Mouse (Mus musculus): ENCODE data around the gene Mpped2. TPM values are rescaled to one million over a fixed set of nuclear protein-coding genes. Genes with fewer than 3 reads are reported as not detected.

Gene Mpped2
- total and polyA plus RNA-seq, 2 experiments from 2014 or later, result 9.4 to 28.3 TPM

GRCm38 (mm10) chr2:106815898-106816297 is 122.8 kb downstream of the Mpped2 start:
- no peak for TF ChIP-seq CTCF (IDR thresholded peaks at IDR 0.05; ENCODE audit: low read depth)
- no peak for TF ChIP-seq EP300 (IDR thresholded peaks at IDR 0.05; ENCODE audit: low read depth)
- peaks cover 7% of the 10 kb centered on the region; the same call in 1 of the 2 replicates for H3K9me3 ChIP-seq (replicated peaks; ENCODE audit: control insufficient read depth, low read length)
- ATAC-seq (ENCODE audit: insufficient read depth, low read depth), result no peak
- H3K4me3 ChIP-seq (ENCODE audit: low read depth, low read length), result no peak overlapping the region
- H3K4me1 ChIP-seq (ENCODE audit: control insufficient read depth, insufficient read depth), result no peaks in the 10 kb centered on the region
- H3K27ac ChIP-seq (ENCODE audit: low read depth), result no peak overlapping the region
- WGBS, result 83% methylated on average over 3 of the region's 3 CpGs
- H3K36me3 ChIP-seq (replicated peaks; ENCODE audit: control insufficient read depth, insufficient read depth, low read length), result no peaks in the 10 kb centered on the region
- H3K27me3 ChIP-seq (ENCODE audit: control insufficient read depth, insufficient read depth, low read length), result no peaks in the 10 kb centered on the region
- no peak overlapping the region for H3K9ac ChIP-seq (replicated peaks; ENCODE audit: low read depth, low read length)
- H3K4me2 ChIP-seq (ENCODE audit: low read depth, low read length), result no peak overlapping the region
- no peak for DNase-seq (ENCODE audit: low spot score)

DNA sequence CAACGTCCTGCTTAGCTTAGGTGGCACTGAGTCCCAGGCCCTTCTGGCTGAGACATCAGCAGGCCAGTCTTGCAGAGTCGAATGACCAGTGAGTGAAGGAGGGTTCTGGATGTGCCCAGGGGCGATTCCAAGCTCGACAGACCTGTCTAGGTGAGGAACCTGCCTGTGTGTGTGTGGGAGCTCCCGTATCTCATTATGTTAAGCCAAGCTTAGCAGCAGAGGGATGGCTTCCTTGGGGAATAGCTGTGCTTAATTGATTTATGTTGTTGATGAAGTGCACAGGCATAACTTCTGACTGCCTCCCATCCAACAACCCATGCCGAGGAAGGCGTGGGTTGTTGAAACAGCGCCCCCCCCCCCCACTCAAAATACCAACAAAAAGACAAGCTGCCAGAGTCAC is 128.2 kb downstream of the Mpped2 start:
- 72% methylated on average over 8 of the region's 8 CpGs for WGBS
- no peaks in the 10 kb centered on the region for H3K4me1 ChIP-seq (ENCODE audit: control insufficient read depth, insufficient read depth)

GRCm38 (mm10) chr2:106821883-106822282 is 128.8 kb downstream of the Mpped2 start:
- H3K4me2 ChIP-seq (ENCODE audit: low read depth, low read length), result no peak overlapping the region
- no peak for ATAC-seq (ENCODE audit: insufficient read depth, low read depth)
- no peak for TF ChIP-seq CTCF (IDR thresholded peaks at IDR 0.05; ENCODE audit: low read depth)
- TF ChIP-seq EP300 (IDR thresholded peaks at IDR 0.05; ENCODE audit: low read depth), result no peak
- H3K9me3 ChIP-seq (replicated peaks; ENCODE audit: control insufficient read depth, low read length), result no peaks in the 10 kb centered on the region
- no peak overlapping the region for H3K4me3 ChIP-seq (ENCODE audit: low read depth, low read length)
- no peaks in the 10 kb centered on the region for H3K4me1 ChIP-seq (ENCODE audit: control insufficient read depth, insufficient read depth)
- H3K27ac ChIP-seq (ENCODE audit: low read depth), result no peak overlapping the region
- no peak for DNase-seq (ENCODE audit: low spot score)
- no peak overlapping the region for H3K9ac ChIP-seq (replicated peaks; ENCODE audit: low read depth, low read length)
- no peaks in the 10 kb centered on the region for H3K36me3 ChIP-seq (replicated peaks; ENCODE audit: control insufficient read depth, insufficient read depth, low read length)
- WGBS, result 74% methylated on average over 6 of the region's 6 CpGs
- no peaks in the 10 kb centered on the region for H3K27me3 ChIP-seq (ENCODE audit: control insufficient read depth, insufficient read depth, low read length)

More for the DNA sequence above, 128.2 kb downstream of the Mpped2 start:
- Histone ChIP-seq H3K27me3 (ENCODE audit: control insufficient read depth, insufficient read depth, low read length) (no peaks in the 10 kb centered on the region), H3K36me3 (replicated peaks; ENCODE audit: control insufficient read depth, insufficient read depth, low read length) (no peaks in the 10 kb centered on the region), H3K27ac (ENCODE audit: low read depth) (no peak overlapping the region), H3K9me3 (replicated peaks; ENCODE audit: control insufficient read depth, low read length) (no peaks in the 10 kb centered on the region), H3K4me3 (ENCODE audit: low read depth, low read length) (no peak overlapping the region), H3K9ac (replicated peaks; ENCODE audit: low read depth, low read length) (no peak overlapping the region), H3K4me2 (ENCODE audit: low read depth, low read length) (no peak overlapping the region)
- DNase-seq (ENCODE audit: low spot score) (no peak), ATAC-seq (ENCODE audit: insufficient read depth, low read depth) (no peak)
- TF ChIP-seq CTCF (IDR thresholded peaks at IDR 0.05; ENCODE audit: low read depth) (no peak), EP300 (IDR thresholded peaks at IDR 0.05; ENCODE audit: low read depth) (no peak)

DNA sequence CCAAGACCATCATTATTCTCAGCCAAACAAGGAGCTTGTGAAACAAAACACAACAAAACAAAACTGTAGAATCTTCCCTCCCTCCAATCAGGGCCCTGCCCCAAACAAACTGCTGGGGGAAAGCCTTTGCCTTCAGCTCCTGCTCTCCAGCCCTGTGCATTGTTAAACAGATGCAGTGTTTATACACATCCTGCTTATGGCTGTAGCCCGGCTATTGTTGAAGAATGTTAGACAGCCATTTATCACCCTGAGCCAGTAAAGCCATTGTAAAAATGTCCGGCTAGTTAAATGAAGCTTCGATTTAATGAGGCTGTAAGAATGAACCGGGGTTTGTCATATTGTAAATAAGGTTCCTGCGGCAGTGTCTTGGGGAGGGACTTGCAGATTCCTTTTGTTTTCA is 129.5 kb downstream of the Mpped2 start:
- Histone ChIP-seq H3K4me2 (ENCODE audit: low read depth, low read length) (no peak overlapping the region), H3K4me3 (ENCODE audit: low read depth, low read length) (no peak overlapping the region), H3K36me3 (replicated peaks; ENCODE audit: control insufficient read depth, insufficient read depth, low read length) (no peaks in the 10 kb centered on the region), H3K9ac (replicated peaks; ENCODE audit: low read depth, low read length) (no peak overlapping the region), H3K4me1 (ENCODE audit: control insufficient read depth, insufficient read depth) (no peaks in the 10 kb centered on the region), H3K27ac (ENCODE audit: low read depth) (no peak overlapping the region), H3K9me3 (replicated peaks; ENCODE audit: control insufficient read depth, low read length) (no peaks in the 10 kb centered on the region), H3K27me3 (ENCODE audit: control insufficient read depth, insufficient read depth, low read length) (no peaks in the 10 kb centered on the region)
- TF ChIP-seq EP300 (IDR thresholded peaks at IDR 0.05; ENCODE audit: low read depth), result no peak
- TF ChIP-seq CTCF (IDR thresholded peaks at IDR 0.05; ENCODE audit: low read depth), result no peak
- no peak for ATAC-seq (ENCODE audit: insufficient read depth, low read depth)
- DNase-seq (ENCODE audit: low spot score), result no peak
- 52% methylated on average over 5 of the region's 5 CpGs for WGBS

GRCm38 (mm10) chr2:106825461-106825860 is 132.4 kb downstream of the Mpped2 start:
- Histone ChIP-seq H3K4me1 (ENCODE audit: control insufficient read depth, insufficient read depth) (peaks cover 9% of the 10 kb centered on the region; the same call in 1 of the 2 replicates), H3K36me3 (replicated peaks; ENCODE audit: control insufficient read depth, insufficient read depth, low read length) (no peaks in the 10 kb centered on the region), H3K27me3 (ENCODE audit: control insufficient read depth, insufficient read depth, low read length) (no peaks in the 10 kb centered on the region), H3K4me2 (ENCODE audit: low read depth, low read length) (no peak overlapping the region), H3K27ac (ENCODE audit: low read depth) (no peak overlapping the region), H3K4me3 (ENCODE audit: low read depth, low read length) (no peak overlapping the region), H3K9ac (replicated peaks; ENCODE audit: low read depth, low read length) (no peak overlapping the region), H3K9me3 (replicated peaks; ENCODE audit: control insufficient read depth, low read length) (no peaks in the 10 kb centered on the region)
- WGBS, result 79% methylated on average over 2 of the region's 2 CpGs
- DNase-seq (ENCODE audit: low spot score) (no peak), ATAC-seq (ENCODE audit: insufficient read depth, low read depth) (no peak)
- no peak for TF ChIP-seq EP300 (IDR thresholded peaks at IDR 0.05; ENCODE audit: low read depth)
- no peak for TF ChIP-seq CTCF (IDR thresholded peaks at IDR 0.05; ENCODE audit: low read depth)

- H3K27ac ChIP-seq (ENCODE audit: low read depth), result no peak overlapping the region
- no peaks in the 10 kb centered on the region for H3K9me3 ChIP-seq (replicated peaks; ENCODE audit: control insufficient read depth, low read length)
- no peak overlapping the region for H3K4me2 ChIP-seq (ENCODE audit: low read depth, low read length)
- WGBS, result 74% methylated on average over 1 of the region's 1 CpGs
- H3K9ac ChIP-seq (replicated peaks; ENCODE audit: low read depth, low read length), result no peak overlapping the region
- H3K27me3 ChIP-seq (ENCODE audit: control insufficient read depth, insufficient read depth, low read length), result no peaks in the 10 kb centered on the region
- H3K4me1 ChIP-seq (ENCODE audit: control insufficient read depth, insufficient read depth), result peaks cover 9% of the 10 kb centered on the region; the same call in 1 of the 2 replicates
- no peak overlapping the region for H3K4me3 ChIP-seq (ENCODE audit: low read depth, low read length)
- ATAC-seq (ENCODE audit: insufficient read depth, low read depth) (no peak), DNase-seq (ENCODE audit: low spot score) (no peak)
- no peaks in the 10 kb centered on the region for H3K36me3 ChIP-seq (replicated peaks; ENCODE audit: control insufficient read depth, insufficient read depth, low read length)
- TF ChIP-seq CTCF (IDR thresholded peaks at IDR 0.05; ENCODE audit: low read depth) (no peak), EP300 (IDR thresholded peaks at IDR 0.05; ENCODE audit: low read depth) (no peak)
Observed at GRCm38 (mm10) chr2:106826023-106826422, 133.0 kb downstream of the Mpped2 start.
